Mouse (Mus musculus) liver, embryonic 14.5 days (tissue): ENCODE data around the gene Crygc.

Experiments
- CTCF ChIP-seq: IDR thresholded peaks from 2 replicates; pipeline ENCODE4 v1.5.1; 2016; ENCODE audit warnings: antibody characterized with exemption, low read depth, control low read depth
- EP300 ChIP-seq: IDR thresholded peaks from 2 replicates; pipeline ENCODE4 v1.6.1; 2016; ENCODE audit warnings: antibody characterized with exemption, low read depth

- TF ChIP-seq CTCF: no peak
- TF ChIP-seq EP300: no peak
Observed at GRCm38 (mm10) chr1:65113536-65114172, 40.2 kb upstream of the Crygc start.
